Mouse (Mus musculus): ENCODE measurements around the gene Klk1b3. TPM values are rescaled to one million over a fixed set of nuclear protein-coding genes. Genes with fewer than 3 reads are reported as not detected.

The Klk1b3 gene
- polyA plus RNA-seq (2014; fragmentation: Illumina TruSeq; extraction: RNeasy Lipid Tissue Mini Kit (QIAGEN cat#74804); ENCODE audit: low read depth, low replicate concordance): not detected

DNA sequence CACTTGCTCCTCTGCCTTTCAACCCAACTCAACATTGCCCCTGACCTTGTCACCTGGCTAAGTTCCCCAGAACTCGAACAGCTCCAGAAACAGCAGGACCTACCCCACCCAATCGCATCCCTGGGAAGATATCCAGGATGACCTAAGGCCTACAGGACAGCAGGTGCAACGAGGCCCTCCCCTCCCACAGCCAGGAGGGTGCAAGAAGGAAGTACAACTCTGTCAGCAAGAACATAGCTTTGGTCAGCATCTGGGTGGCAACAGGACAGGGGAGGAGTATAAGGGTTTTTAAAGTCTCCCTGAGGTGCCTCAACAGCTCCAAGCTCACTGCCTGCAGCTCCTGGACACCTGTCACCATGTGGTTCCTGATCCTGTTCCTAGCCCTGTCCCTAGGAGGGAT is at the start of gene Klk1b3:
Gene Klk1b3 (plus strand): TSS at position 301 of the 400 bp plus-strand sequence.

DNA sequence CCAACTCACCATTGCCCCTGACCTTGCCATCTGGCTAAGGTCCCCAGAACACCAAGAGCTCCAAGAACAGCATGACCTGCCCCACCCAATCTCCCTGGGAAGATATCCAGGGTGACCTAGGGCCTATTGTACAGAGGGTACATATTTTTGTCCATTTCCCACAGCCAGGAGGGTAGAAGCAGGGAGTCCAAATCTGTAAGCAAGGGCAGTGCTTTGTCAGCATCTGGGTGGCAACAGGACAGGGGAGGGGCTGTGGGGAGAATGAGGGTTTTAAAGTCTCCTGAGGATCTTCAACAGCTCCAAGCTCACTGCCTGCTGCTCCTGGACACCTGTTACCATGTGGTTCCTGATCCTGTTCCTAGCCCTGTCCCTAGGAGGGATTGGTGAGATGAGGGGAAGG is 10.1 kb upstream of the Klk1b3 start, which contains the start of gene Klk1b24:
Gene Klk1b24 (plus strand): TSS at position 301 of the 400 bp plus-strand sequence.

DNA sequence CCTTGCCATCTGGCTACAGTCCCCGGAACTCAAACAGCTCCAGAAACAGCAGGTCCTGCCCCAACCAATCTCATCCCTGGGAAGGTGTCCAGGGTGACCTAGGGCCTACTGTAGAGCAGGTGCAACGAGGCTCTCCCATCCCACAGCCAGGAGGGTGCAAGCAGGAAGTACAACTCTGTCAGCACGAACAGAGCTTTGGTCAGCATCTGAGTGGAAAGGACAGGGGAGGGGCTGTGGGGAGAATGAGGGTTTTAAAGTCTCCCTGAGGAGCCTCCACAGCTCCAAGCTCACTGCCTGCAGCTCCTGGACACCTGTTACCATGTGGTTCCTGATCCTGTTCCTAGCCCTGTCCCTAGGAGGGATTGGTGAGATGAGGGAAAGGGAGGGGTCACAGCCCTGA is 9.1 kb downstream of the Klk1b3 start, which contains the start of gene Klk1b4:
Gene Klk1b4 (plus strand): TSS at position 301 of the 400 bp plus-strand sequence.

DNA sequence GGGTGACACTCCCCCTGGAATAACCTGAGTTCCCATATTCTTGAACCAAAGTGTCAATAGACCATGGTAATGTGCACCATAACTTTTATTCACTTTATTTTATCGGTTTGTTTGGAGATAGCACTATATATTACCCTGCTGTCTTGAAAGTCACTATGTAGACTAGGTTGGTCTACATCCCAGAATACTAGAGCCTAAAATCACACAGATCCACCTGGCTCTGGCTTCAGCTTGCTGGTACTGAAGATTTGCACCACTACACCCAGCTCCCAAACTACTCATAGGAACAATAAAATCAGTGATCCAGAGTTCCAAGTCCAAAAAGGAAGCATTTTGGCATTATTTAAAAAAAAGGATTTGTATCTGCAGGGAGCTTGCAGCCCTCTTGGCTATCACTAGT is 17.7 kb downstream of the Klk1b3 start, which contains the start of gene Klk1b5:
Gene Klk1b5 (plus strand): TSS at position 301 of the 400 bp plus-strand sequence.

DNA sequence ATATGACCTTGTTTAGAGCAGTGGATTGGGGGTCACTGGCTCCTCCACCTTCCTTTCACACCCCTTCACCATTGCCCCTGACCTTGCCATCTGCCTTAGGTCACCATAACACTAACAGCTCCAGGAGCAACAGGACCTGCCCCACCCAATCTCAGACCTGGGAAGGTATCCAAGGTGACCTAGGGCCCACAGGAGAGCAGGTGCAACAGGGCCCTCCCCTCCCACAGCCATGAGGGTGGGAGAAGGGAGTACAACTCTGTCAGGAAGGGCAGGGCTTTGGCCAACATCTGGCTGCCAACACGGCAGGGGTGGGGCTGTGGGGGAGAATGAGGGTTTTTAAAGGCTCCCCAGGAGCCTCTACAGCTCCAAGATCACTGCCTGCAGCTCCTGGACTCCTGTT is 27.1 kb downstream of the Klk1b3 start, which contains the start of gene Klk1:
Gene Klk1 (plus strand): TSS at position 285 of the 400 bp plus-strand sequence.

DNA sequence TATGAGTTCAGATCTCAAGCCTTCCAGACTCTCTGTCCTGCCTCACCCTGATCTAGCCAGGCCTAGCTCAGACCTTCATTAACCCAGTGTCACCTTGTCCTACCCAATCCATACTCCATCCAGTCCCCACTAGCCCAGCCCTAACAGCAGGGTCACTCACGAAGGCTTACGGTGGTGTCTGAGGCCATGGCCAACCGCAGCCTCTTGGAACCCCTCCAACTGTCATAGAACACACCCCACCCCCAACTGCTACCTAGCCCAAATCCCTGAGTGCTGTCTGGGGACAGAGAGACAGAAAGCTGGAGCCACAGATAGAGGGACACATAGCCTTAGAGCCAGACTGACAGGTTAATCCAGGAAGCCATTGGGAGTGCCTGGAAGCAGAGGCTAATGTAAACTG is 37.9 kb downstream of the Klk1b3 start, which contains the start of gene Gm36864:
Gene Gm36864 (plus strand): TSS at position 269 of the 400 bp plus-strand sequence.

DNA sequence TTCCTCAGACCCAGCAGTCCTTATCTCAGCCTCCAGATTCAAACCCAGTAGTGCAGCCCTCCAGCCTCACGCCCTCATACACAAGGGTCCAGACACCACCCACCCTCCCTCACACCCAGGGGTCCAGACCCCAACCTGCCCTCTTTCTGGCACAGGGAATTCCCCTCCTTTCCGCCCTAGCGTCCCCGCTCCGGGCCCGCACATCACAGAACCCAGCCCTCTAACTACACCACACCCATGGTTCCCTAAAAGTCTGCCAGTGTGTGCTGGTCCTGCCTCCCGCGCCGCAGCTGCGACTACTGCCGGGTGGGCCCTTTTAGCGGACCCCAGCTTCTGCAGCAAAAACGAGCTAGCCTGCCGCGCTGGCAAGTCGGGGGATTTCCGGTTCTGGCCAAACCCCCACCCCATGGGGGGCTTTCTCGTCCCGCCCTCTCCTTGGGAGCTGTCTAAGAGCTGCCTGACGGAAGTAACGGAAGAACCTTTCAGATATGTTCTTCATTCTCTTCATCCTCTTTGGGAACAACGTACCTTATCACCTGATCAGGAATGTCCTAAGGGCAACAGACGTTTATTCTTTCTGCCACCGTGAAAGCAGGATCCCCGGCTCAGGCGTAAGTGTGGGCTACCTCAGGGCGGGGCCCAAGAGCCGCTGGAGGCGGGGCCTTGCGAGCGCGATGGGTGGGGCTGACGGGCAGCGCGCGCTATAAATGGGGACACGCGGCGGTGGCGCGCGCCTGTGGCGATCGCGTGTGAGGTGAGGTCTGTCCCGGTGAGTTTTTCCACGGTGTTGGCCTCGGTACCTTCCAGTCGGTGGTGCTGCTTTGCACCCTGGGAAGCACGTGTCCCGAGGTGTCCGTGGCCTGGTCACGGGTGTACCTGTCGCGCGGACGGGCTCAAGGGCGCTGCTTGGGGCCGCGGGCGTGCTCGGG is 48.3 kb downstream of the Klk1b3 start, which contains the start of the genes 1700028J19Rik and 2410002F23Rik:
Gene 1700028J19Rik (minus strand): TSS at position 641 of the 929 bp plus-strand sequence.
Gene 2410002F23Rik (plus strand): TSS at position 668 of the 929 bp plus-strand sequence.

Other genes with a start within 250 kb of the Klk1b3 start
- gene Klk1b8, start 247.5 kb upstream of the Klk1b3 start, polyA plus RNA-seq (2014; fragmentation: Illumina TruSeq; extraction: RNeasy Lipid Tissue Mini Kit (QIAGEN cat#74804); ENCODE audit: low read depth, low replicate concordance): not detected
- gene Klk1b1, start 231.4 kb upstream of the Klk1b3 start, polyA plus RNA-seq (2014; fragmentation: Illumina TruSeq; extraction: RNeasy Lipid Tissue Mini Kit (QIAGEN cat#74804); ENCODE audit: low read depth, low replicate concordance): not detected
- gene Klk1b9, start 222.1 kb upstream of the Klk1b3 start, polyA plus RNA-seq (2014; fragmentation: Illumina TruSeq; extraction: RNeasy Lipid Tissue Mini Kit (QIAGEN cat#74804); ENCODE audit: low read depth, low replicate concordance): not detected
- not detected for gene Klk1b11, start 202.3 kb upstream of the Klk1b3 start, polyA plus RNA-seq (2014; fragmentation: Illumina TruSeq; extraction: RNeasy Lipid Tissue Mini Kit (QIAGEN cat#74804); ENCODE audit: low read depth, low replicate concordance)
- 0.45 TPM for gene Klk1b26, start 186.0 kb upstream of the Klk1b3 start, polyA plus RNA-seq (2014; fragmentation: Illumina TruSeq; extraction: RNeasy Lipid Tissue Mini Kit (QIAGEN cat#74804); ENCODE audit: low read depth, low replicate concordance)
- gene Klk1b27, start 145.9 kb upstream of the Klk1b3 start, polyA plus RNA-seq (2014; fragmentation: Illumina TruSeq; extraction: RNeasy Lipid Tissue Mini Kit (QIAGEN cat#74804); ENCODE audit: low read depth, low replicate concordance): not detected
- not detected for gene Klk1b21, start 95.9 kb upstream of the Klk1b3 start, polyA plus RNA-seq (2014; fragmentation: Illumina TruSeq; extraction: RNeasy Lipid Tissue Mini Kit (QIAGEN cat#74804); ENCODE audit: low read depth, low replicate concordance)
- not detected for gene Klk1b22, start 85.5 kb upstream of the Klk1b3 start, polyA plus RNA-seq (2014; fragmentation: Illumina TruSeq; extraction: RNeasy Lipid Tissue Mini Kit (QIAGEN cat#74804); ENCODE audit: low read depth, low replicate concordance)
- gene Klk1b16, start 61.4 kb upstream of the Klk1b3 start, polyA plus RNA-seq (2014; fragmentation: Illumina TruSeq; extraction: RNeasy Lipid Tissue Mini Kit (QIAGEN cat#74804); ENCODE audit: low read depth, low replicate concordance): not detected
- gene Klk1b24, start 10.0 kb upstream of the Klk1b3 start, polyA plus RNA-seq (2014; fragmentation: Illumina TruSeq; extraction: RNeasy Lipid Tissue Mini Kit (QIAGEN cat#74804); ENCODE audit: low read depth, low replicate concordance): not detected
- gene Klk1b4, start 9.2 kb downstream of the Klk1b3 start, polyA plus RNA-seq (2014; fragmentation: Illumina TruSeq; extraction: RNeasy Lipid Tissue Mini Kit (QIAGEN cat#74804); ENCODE audit: low read depth, low replicate concordance): not detected
- not detected for gene Klk1b5, start 17.8 kb downstream of the Klk1b3 start, polyA plus RNA-seq (2014; fragmentation: Illumina TruSeq; extraction: RNeasy Lipid Tissue Mini Kit (QIAGEN cat#74804); ENCODE audit: low read depth, low replicate concordance)
- not detected for gene Klk1, start 27.2 kb downstream of the Klk1b3 start, polyA plus RNA-seq (2014; fragmentation: Illumina TruSeq; extraction: RNeasy Lipid Tissue Mini Kit (QIAGEN cat#74804); ENCODE audit: low read depth, low replicate concordance)
- gene Gm36864, start 38.0 kb downstream of the Klk1b3 start, polyA plus RNA-seq (2014; fragmentation: Illumina TruSeq; extraction: RNeasy Lipid Tissue Mini Kit (QIAGEN cat#74804); ENCODE audit: low read depth, low replicate concordance): not detected
- 0.68 TPM for gene 1700028J19Rik, start 48.5 kb downstream of the Klk1b3 start, polyA plus RNA-seq (2014; fragmentation: Illumina TruSeq; extraction: RNeasy Lipid Tissue Mini Kit (QIAGEN cat#74804); ENCODE audit: low read depth, low replicate concordance)
- gene 2410002F23Rik, start 48.5 kb downstream of the Klk1b3 start, polyA plus RNA-seq (2014; fragmentation: Illumina TruSeq; extraction: RNeasy Lipid Tissue Mini Kit (QIAGEN cat#74804); ENCODE audit: low read depth, low replicate concordance): 18.5 TPM
- gene Acp4, start 59.2 kb downstream of the Klk1b3 start, polyA plus RNA-seq (2014; fragmentation: Illumina TruSeq; extraction: RNeasy Lipid Tissue Mini Kit (QIAGEN cat#74804); ENCODE audit: low read depth, low replicate concordance): not detected
- gene Gm15517, start 63.3 kb downstream of the Klk1b3 start, polyA plus RNA-seq (2014; fragmentation: Illumina TruSeq; extraction: RNeasy Lipid Tissue Mini Kit (QIAGEN cat#74804); ENCODE audit: low read depth, low replicate concordance): not detected
- gene Clec11a, start 108.7 kb downstream of the Klk1b3 start, polyA plus RNA-seq (2014; fragmentation: Illumina TruSeq; extraction: RNeasy Lipid Tissue Mini Kit (QIAGEN cat#74804); ENCODE audit: low read depth, low replicate concordance): 1.3 TPM
- gene Shank1, start 112.1 kb downstream of the Klk1b3 start, polyA plus RNA-seq (2014; fragmentation: Illumina TruSeq; extraction: RNeasy Lipid Tissue Mini Kit (QIAGEN cat#74804); ENCODE audit: low read depth, low replicate concordance): 1.0 TPM
- gene Syt3, start 185.9 kb downstream of the Klk1b3 start, polyA plus RNA-seq (2014; fragmentation: Illumina TruSeq; extraction: RNeasy Lipid Tissue Mini Kit (QIAGEN cat#74804); ENCODE audit: low read depth, low replicate concordance): 2.6 TPM
- not detected for gene 1700008O03Rik, start 187.6 kb downstream of the Klk1b3 start, polyA plus RNA-seq (2014; fragmentation: Illumina TruSeq; extraction: RNeasy Lipid Tissue Mini Kit (QIAGEN cat#74804); ENCODE audit: low read depth, low replicate concordance)
- 11.4 TPM for gene Lrrc4b, start 230.8 kb downstream of the Klk1b3 start, polyA plus RNA-seq (2014; fragmentation: Illumina TruSeq; extraction: RNeasy Lipid Tissue Mini Kit (QIAGEN cat#74804); ENCODE audit: low read depth, low replicate concordance)

All from heart, adult 10 weeks (tissue).